Mouse (Mus musculus) kidney, postnatal 0 days (tissue): ENCODE data around the gene Tmem176a. TPM values are rescaled to one million over a fixed set of nuclear protein-coding genes. Genes with fewer than 3 reads are reported as not detected.
A peak's percentile ranks its signal among the peaks of the same experiment; 100 is the strongest.

Source experiments
- ATAC-seq: fragments of 200-750 bp; cut with Nextera tagmentation; replicated peaks from 2 replicates; pipeline ENCODE4 v1.8.0; 2017; ENCODE audit warnings: low read depth, moderate number of reproducible peaks, moderate TSS enrichment, moderate library complexity; ENCODE audit not compliant: low FRiP score
- DNase-seq: peaks from one replicate; pipeline ENCODE4 v3.0.0-alpha.2; 2016; ENCODE audit warnings: low spot score
- H3K27ac ChIP-seq: fragments of 300-500 bp; sonication (generic); 2 replicates; pipeline ENCODE4 v1.5.1; 2014; ENCODE audit warnings: mild to moderate bottlenecking
- H3K27me3 ChIP-seq: fragments of 300-500 bp; sonication (generic); 2 replicates; pipeline ENCODE4 v1.6.1; 2014; ENCODE audit warnings: low read length, mixed read lengths; ENCODE audit not compliant: insufficient read depth
- H3K36me3 ChIP-seq: fragments of 300-500 bp; sonication (generic); 2 replicates; pipeline ENCODE4 v1.6.1; 2014; ENCODE audit warnings: low read length, mixed read lengths; ENCODE audit not compliant: insufficient read depth
- H3K4me1 ChIP-seq: fragments of 300-500 bp; sonication (generic); replicated peaks from 2 replicates; pipeline ENCODE4 v1.6.1; 2014; ENCODE audit warnings: antibody characterized with exemption, low read length, mixed read lengths; ENCODE audit not compliant: insufficient read depth
- H3K4me2 ChIP-seq: fragments of 300-500 bp; sonication (generic); 2 replicates; pipeline ENCODE4 v1.6.1; 2014; ENCODE audit warnings: mild to moderate bottlenecking, low read length, moderate library complexity, mixed read lengths
- H3K4me3 ChIP-seq: fragments of 300-500 bp; sonication (generic); replicated peaks from 2 replicates; pipeline ENCODE4 v1.5.1; 2014; ENCODE audit warnings: low read depth, low read length
- H3K9ac ChIP-seq: fragments of 300-500 bp; sonication (generic); 2 replicates; pipeline ENCODE4 v1.6.1; 2014; ENCODE audit warnings: low read depth, low read length
- H3K9me3 ChIP-seq: fragments of 300-500 bp; sonication (generic); replicated peaks from 2 replicates; pipeline ENCODE4 v1.6.1; 2016; ENCODE audit warnings: low read length, inconsistent platforms, mixed read lengths
- CTCF ChIP-seq: IDR thresholded peaks from 2 replicates; pipeline ENCODE4 v1.5.1; 2016; ENCODE audit warnings: antibody characterized with exemption, low read depth, mild to moderate bottlenecking, moderate library complexity
- WGBS: fragments of 180-500 bp; shearing (Covaris S2); extraction: QIAGEN DNeasy Blood & Tissue Kit; methylation state at CpG from one replicate; pipeline ENCODE4 v1.1.7; 2014; 5-methylcytosine and 5-hydroxymethylcytosine counted together
- polyA plus RNA-seq: library from polyadenylated mRNA; unstranded; fragments of >200 nt; fragmentation: Nextera tagmentation; extraction: Ambion mirVana; gene quantifications from 2 replicates; pipeline ENCODE4 v1.2.1, GENCODE M21; 2015

The Tmem176a gene
- polyA plus RNA-seq, 1 experiment from 2014 or later, result 333 TPM

DNA sequence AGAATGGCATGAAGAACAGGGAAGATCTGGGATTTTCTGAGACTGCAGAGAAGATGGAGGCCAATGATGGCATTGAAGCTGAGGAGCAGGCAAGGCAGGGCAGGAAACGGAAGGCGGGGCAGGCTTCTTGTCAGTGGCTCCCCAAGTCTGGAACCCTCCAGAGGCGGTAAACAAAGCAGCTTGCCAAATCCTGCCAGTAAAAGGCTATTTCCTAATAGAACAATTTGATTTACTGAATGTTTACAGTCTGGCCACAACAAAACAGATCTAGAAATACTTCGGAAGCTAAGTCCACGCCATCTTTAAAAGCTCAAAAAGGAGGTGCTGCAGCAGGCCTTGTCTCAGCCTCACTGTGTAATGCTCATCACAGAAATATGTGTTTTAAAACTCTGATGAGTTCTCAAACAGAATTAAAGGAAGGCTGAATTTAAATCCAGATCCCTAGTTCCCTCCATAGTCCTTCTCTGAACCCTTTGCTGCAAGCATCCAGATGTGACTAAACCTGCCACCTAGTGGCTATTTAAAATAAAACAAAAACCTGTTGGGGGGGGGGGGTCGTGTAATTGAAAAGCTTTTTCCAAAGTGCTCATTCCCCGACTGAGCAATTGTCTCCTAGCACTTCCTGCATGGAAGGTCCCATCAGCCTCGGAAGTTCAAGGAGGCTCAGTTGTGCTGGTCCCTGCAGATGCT lies 17.0 kb downstream of the Tmem176a start:
- ATAC-seq (no peak), DNase-seq (peak; percentile 75)
- Histone ChIP-seq H3K4me2 (no peak overlapping the region), H3K9me3 (no peaks in the 10 kb centered on the region), H3K4me3 (no peak overlapping the region), H3K4me1 (peaks cover 9% of the 10 kb centered on the region; the same call in 1 of the 2 replicates), H3K36me3 (no peaks in the 10 kb centered on the region), H3K9ac (no peak overlapping the region), H3K27me3 (no peaks in the 10 kb centered on the region), H3K27ac (peak overlapping the region; percentile 36; the same call in 1 of the 2 replicates)
- TF ChIP-seq CTCF, result peak; percentile 68
- WGBS, result 34% methylated on average over 8 of the region's 8 CpGs

DNA sequence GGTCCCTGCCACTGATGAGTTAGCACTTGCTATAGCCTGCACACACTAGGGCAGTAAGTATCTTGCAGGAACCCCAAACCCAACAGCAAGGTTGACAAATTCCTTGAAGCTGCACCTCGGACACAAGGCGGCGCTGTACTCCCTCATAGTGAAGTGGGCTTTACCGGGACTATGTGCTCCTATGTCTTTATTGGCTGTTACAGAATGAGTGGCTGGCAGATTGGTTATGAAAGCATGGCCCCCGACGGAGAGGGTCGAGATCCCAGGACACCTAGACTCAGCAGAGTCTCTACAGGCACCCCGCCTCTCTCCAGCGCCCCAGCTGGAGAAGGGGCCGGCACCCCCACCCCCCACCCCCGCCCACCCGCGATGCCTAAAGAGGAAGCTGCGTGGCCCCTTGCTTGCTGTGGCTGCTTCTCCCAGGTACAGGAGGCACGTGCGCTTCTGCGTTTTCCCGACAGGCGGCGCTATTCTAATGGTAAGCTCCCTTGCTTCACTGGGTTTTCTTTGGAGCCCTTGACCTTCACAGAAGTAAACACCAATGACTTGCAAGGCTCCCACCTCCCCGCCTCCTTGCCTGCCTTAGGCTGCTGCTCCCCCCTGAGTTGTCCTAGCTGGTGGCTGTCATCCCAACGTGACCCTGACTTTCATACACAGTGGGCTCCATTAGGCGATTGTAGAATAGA lies 19.6 kb downstream of the Tmem176a start:
- DNase-seq (peak; percentile 90), ATAC-seq (peak; percentile 84)
- 0 out of 2 replicates have a peak overlapping the region, but pooled peaks have one; percentile 6 for H3K4me3 ChIP-seq
- 11% methylated on average over 23 of the region's 23 CpGs for WGBS
- no peaks in the 10 kb centered on the region for H3K36me3 ChIP-seq
- H3K27me3 ChIP-seq, result no peaks in the 10 kb centered on the region
- peak overlapping the region; percentile 44; the same call in 1 of the 2 replicates for H3K9ac ChIP-seq
- H3K4me2 ChIP-seq, result peak overlapping the region; percentile 49
- H3K4me1 ChIP-seq, result peaks cover 9% of the 10 kb centered on the region; the same call in 1 of the 2 replicates
- H3K27ac ChIP-seq, result no peak overlapping the region; the same call in 1 of the 2 replicates
- TF ChIP-seq CTCF, result peak; percentile 84
- H3K9me3 ChIP-seq, result no peaks in the 10 kb centered on the region

DNA sequence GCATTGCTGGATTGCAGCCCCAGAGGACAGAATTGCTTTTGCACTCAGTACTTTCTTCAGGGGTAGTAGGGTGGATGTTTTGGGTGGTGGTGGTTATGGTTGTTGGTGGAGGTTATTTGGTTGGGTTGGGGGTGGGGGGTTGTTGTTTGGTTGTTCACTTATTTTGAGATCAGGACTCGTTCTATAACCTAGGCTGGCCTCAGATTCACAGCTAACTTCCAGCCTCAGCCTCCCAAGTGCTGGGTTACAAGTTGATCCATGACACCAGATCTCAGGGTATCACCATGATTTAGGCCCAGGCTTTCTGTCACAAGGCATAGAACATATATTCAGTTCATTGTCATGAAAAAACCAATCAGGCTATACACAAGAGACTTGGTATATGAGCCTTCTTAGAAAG lies 20.1 kb downstream of the Tmem176a start:
- Histone ChIP-seq H3K27ac (peak overlapping the region; percentile 64; the same call in 1 of the 2 replicates), H3K9me3 (no peaks in the 10 kb centered on the region), H3K36me3 (no peaks in the 10 kb centered on the region), H3K4me1 (peaks cover 9% of the 10 kb centered on the region; the same call in 1 of the 2 replicates), H3K9ac (no peak overlapping the region), H3K27me3 (no peaks in the 10 kb centered on the region), H3K4me3 (no peak overlapping the region), H3K4me2 (no peak overlapping the region)
- no peak for DNase-seq
- 80% methylated on average over 1 of the region's 1 CpGs for WGBS
- TF ChIP-seq CTCF, result no peak
- no peak for ATAC-seq

DNA sequence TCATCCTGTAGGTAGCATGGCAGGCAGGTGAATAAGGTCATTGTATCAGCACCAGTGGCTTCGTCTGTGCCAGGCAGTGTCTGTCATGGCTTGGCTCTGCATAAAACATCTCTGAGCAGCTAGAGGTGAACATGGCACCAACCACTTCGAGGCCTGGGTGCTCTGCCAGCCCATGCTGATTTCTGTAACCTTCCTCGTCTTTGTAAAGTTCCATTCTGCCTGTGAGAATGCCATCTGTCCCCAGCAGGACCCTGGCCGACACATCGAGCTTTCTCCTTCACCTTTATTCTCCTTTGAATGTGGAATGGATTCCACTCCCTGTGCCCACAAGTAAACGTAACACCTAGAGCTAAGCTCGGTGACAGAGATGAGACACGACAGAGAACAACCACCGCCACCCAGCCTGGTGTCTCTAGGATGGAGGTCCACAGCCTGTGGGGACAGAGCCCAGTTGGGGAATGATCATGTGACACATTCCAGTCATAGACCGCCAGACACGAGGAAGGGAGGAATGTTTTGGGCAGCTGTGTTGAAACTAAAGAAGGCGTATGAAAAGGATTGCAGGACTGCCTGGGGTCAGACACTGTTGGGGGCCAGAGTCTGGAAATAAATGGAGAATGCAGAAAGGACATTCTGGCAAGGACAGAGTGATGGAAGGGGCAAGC lies 21.0 kb downstream of the Tmem176a start:
- 61% methylated on average over 12 of the region's 12 CpGs for WGBS
- H3K27me3 ChIP-seq, result no peaks in the 10 kb centered on the region
- peak overlapping the region; percentile 64 for H3K27ac ChIP-seq
- peaks cover 9% of the 10 kb centered on the region; the same call in 1 of the 2 replicates for H3K4me1 ChIP-seq
- H3K4me3 ChIP-seq, result no peak overlapping the region
- H3K36me3 ChIP-seq, result no peaks in the 10 kb centered on the region
- ATAC-seq (0 out of 2 replicates have a peak, but pooled peaks have one; percentile 17), DNase-seq (peak; percentile 80)
- TF ChIP-seq CTCF, result no peak
- H3K9ac ChIP-seq, result no peak overlapping the region
- no peak overlapping the region for H3K4me2 ChIP-seq
- H3K9me3 ChIP-seq, result no peaks in the 10 kb centered on the region

DNA sequence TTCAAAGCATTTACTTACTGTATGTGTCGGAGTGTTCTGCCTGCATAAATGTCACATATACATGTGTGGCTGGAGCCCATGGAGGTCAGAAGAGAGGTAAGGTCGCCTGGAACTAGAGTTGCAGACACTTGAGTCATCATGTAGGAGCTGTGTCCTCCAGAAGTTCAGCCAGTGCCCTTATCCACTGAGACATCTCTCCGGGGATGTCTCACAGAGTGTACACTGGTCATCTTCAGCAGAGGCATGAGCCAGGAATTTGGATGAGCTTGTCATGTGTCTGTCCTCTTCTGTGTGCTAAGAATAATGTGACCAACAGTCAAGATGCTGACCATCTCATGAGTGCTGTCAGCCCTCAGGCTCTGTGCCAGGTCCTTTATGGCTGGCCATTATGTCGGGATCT lies 22.1 kb downstream of the Tmem176a start:
- no peak overlapping the region for H3K27ac ChIP-seq
- no peak for ATAC-seq
- no peaks in the 10 kb centered on the region for H3K36me3 ChIP-seq
- H3K9ac ChIP-seq, result no peak overlapping the region
- WGBS, result 76% methylated on average over 4 of the region's 4 CpGs
- H3K9me3 ChIP-seq, result no peaks in the 10 kb centered on the region
- no peak overlapping the region for H3K4me3 ChIP-seq
- TF ChIP-seq CTCF, result no peak
- no peak for DNase-seq
- H3K4me1 ChIP-seq, result peaks cover 9% of the 10 kb centered on the region; the same call in 1 of the 2 replicates
- H3K27me3 ChIP-seq, result no peaks in the 10 kb centered on the region
- H3K4me2 ChIP-seq, result no peak overlapping the region

DNA sequence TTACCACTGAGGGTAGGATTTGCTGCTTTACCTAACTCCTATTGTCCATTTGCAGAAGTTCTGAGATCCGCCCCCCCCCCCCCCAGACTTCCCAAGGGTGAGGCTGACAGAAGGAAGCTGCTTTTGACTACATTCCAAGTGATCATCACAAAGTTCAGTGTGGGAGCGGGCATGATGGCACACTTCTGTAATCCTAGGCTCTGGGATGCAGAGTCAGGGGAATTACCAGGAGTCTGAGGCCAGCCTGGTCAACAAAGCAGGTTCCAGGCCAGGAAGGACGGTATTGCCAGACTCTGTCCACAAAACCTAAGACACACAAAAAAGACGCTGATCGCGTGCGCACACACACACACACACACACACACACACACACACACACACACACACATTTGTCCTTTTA lies 22.8 kb downstream of the Tmem176a start:
- no peaks in the 10 kb centered on the region for H3K36me3 ChIP-seq
- no peak for TF ChIP-seq CTCF
- no peak overlapping the region for H3K27ac ChIP-seq
- H3K27me3 ChIP-seq, result no peaks in the 10 kb centered on the region
- WGBS, result 86% methylated on average over 7 of the region's 7 CpGs
- DNase-seq, result no peak
- ATAC-seq, result no peak
- no peaks in the 10 kb centered on the region for H3K9me3 ChIP-seq
- no peak overlapping the region for H3K4me2 ChIP-seq
- peaks cover 9% of the 10 kb centered on the region; the same call in 1 of the 2 replicates for H3K4me1 ChIP-seq
- no peak overlapping the region for H3K9ac ChIP-seq
- no peak overlapping the region for H3K4me3 ChIP-seq
